Mouse (Mus musculus) limb, embryonic 14.5 days (tissue): ENCODE results near the gene Fgd6. TPM values are rescaled to one million over a fixed set of nuclear protein-coding genes. Genes with fewer than 3 reads are reported as not detected.

Source experiments
- ATAC-seq: fragments of 200-750 bp; cut with Nextera tagmentation; 2 replicates; pipeline ENCODE4 v1.8.0; 2017; ENCODE audit warnings: low read depth, moderate number of reproducible peaks, moderate TSS enrichment; ENCODE audit not compliant: low FRiP score
- DNase-seq: peaks from one replicate; pipeline ENCODE4 v3.0.0-alpha.2; 2015; ENCODE audit warnings: low spot score
- H3K27ac ChIP-seq: fragments of 300-500 bp; sonication (generic); replicated peaks from 2 replicates; pipeline ENCODE4 v1.5.1; 2014; ENCODE audit warnings: low read depth, mild to moderate bottlenecking, low read length, moderate library complexity, mixed read lengths
- H3K27me3 ChIP-seq: fragments of 300-500 bp; sonication (generic); 2 replicates; pipeline ENCODE4 v1.6.1; 2014; ENCODE audit warnings: low read length, mixed read lengths; ENCODE audit not compliant: control insufficient read depth, insufficient read depth
- H3K36me3 ChIP-seq: fragments of 300-500 bp; sonication (generic); 2 replicates; pipeline ENCODE4 v1.6.1; 2014; ENCODE audit warnings: mild to moderate bottlenecking, low read length, moderate library complexity, mixed read lengths; ENCODE audit not compliant: control insufficient read depth, insufficient read depth
- H3K4me1 ChIP-seq: fragments of 300-500 bp; sonication (generic); 2 replicates; pipeline ENCODE4 v1.6.1; 2014; ENCODE audit warnings: antibody characterized with exemption, low read length, mixed read lengths; ENCODE audit not compliant: control insufficient read depth, insufficient read depth
- H3K4me2 ChIP-seq: fragments of 300-500 bp; sonication (generic); replicated peaks from 2 replicates; pipeline ENCODE4 v1.6.1; 2014; ENCODE audit warnings: low read depth, mild to moderate bottlenecking, low read length, moderate library complexity; ENCODE audit not compliant: severe bottlenecking
- H3K4me3 ChIP-seq: fragments of 300-500 bp; sonication (generic); replicated peaks from 2 replicates; pipeline ENCODE4 v1.5.1; 2014; ENCODE audit warnings: low read length
- H3K9ac ChIP-seq: fragments of 300-500 bp; sonication (generic); 2 replicates; pipeline ENCODE4 v1.6.1; 2014; ENCODE audit warnings: mild to moderate bottlenecking, low read depth, low read length, moderate library complexity; ENCODE audit not compliant: severe bottlenecking
- H3K9me3 ChIP-seq: fragments of 300-500 bp; sonication (generic); 2 replicates; pipeline ENCODE4 v1.6.1; 2016; ENCODE audit warnings: low read length; ENCODE audit not compliant: control insufficient read depth
- POLR2A ChIP-seq: fragments of 200-500 bp; IDR thresholded peaks from 2 replicates; pipeline ENCODE4 v1.8.0; 2012; ENCODE audit warnings: inconsistent platforms, mild to moderate bottlenecking, moderate library complexity, borderline replicate concordance; ENCODE audit not compliant: insufficient read depth, insufficient read length; ENCODE audit errors: extremely low read depth
- WGBS: fragments of 180-500 bp; shearing (Covaris S2); extraction: QIAGEN DNeasy Blood & Tissue Kit; methylation state at CpG from one replicate; pipeline ENCODE4 v1.1.7; 2014; 5-methylcytosine and 5-hydroxymethylcytosine counted together
- polyA plus RNA-seq, 2 experiments: library from polyadenylated mRNA; depleted of rRNA in 1 of 2; stranded (reverse) in 1 of 2; unstranded in 1 of 2; fragments of >200 nt; fragmentation: Nextera tagmentation in 1 of 2; extraction: Ambion mirVana in 1 of 2; gene quantifications; 2 replicates each; pipeline versions ENCODE4 v1.2.1 to v1.2.3; 2012 to 2014

Gene Fgd6
- polyA plus RNA-seq, 2 experiments, result 3.2 to 5.5 TPM

DNA sequence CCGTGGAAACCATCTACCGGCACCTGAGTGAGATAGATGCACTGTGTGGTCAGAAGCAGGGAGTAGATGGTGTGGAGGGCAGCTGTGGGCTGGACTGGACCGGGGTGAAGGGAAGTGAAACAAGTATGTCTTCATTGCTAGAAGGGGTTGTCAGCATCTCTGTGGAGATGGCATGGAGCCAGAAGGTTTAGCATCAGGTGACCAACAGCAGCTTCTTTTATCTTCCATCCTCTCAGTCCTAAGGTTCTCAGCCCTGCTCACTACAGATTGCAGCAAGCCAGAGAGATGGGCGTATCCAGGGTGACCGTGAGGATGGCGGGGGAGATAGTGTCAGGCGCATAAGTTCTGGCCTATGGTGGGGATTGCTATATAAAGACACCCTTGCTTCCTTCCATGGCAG, 86.8 kb downstream of the Fgd6 start:
- ATAC-seq (no peak), DNase-seq (no peak)
- Histone ChIP-seq H3K4me2 (no peak overlapping the region), H3K27ac (no peak overlapping the region), H3K27me3 (no peaks in the 10 kb centered on the region), H3K4me1 (no peaks in the 10 kb centered on the region), H3K4me3 (no peak overlapping the region), H3K9me3 (no peaks in the 10 kb centered on the region), H3K36me3 (peaks cover 22% of the 10 kb centered on the region), H3K9ac (no peak overlapping the region)
- no peak for TF ChIP-seq POLR2A
- WGBS, result 90% methylated on average over 7 of the region's 7 CpGs

DNA sequence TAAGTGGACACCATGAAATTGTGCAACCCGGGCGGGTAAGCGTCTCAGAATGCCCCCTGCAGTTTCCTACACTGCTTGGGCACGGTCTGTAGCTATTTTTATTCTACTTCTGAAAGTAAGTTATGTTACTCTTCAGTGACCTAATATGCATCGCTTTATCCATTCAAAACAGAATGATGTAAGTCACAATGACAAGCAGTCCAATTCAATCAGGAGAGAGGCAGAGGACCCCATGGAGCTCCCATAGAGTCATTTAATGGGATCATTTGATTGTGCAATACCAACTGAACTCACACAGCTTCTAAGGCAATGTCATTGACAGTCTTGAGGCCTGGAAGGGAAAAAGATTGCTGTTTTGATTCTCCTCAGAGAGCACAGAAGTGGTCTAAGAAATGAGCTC, 87.8 kb downstream of the Fgd6 start:
- TF ChIP-seq POLR2A, result no peak
- Histone ChIP-seq H3K36me3 (peaks cover 22% of the 10 kb centered on the region), H3K9me3 (no peaks in the 10 kb centered on the region), H3K27me3 (no peaks in the 10 kb centered on the region), H3K4me3 (no peak overlapping the region), H3K27ac (no peak overlapping the region), H3K9ac (no peak overlapping the region), H3K4me1 (no peaks in the 10 kb centered on the region), H3K4me2 (no peak overlapping the region)
- WGBS, result 94% methylated on average over 5 of the region's 5 CpGs
- no peak for DNase-seq
- no peak for ATAC-seq

DNA sequence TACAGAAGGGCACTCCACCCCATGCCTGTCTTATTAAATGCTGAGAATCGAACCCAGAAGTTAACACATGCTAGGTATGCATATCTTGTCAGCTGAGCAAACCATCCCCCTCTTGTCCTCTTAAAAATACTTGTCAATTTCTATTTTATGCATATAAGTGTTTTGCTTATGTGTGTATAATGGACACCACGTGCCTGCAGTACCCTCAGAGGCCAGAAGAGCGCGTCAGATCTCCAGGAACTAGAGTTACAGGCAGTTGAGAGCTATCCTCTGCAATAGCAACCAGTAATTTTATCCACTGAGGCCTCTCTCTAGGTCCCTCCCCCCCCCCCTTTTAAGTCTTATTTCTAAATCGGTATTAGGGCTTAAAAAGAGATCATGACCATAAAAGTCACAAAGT, 88.6 kb downstream of the Fgd6 start:
- WGBS, result 77% methylated on average over 5 of the region's 5 CpGs
- no peak for TF ChIP-seq POLR2A

DNA sequence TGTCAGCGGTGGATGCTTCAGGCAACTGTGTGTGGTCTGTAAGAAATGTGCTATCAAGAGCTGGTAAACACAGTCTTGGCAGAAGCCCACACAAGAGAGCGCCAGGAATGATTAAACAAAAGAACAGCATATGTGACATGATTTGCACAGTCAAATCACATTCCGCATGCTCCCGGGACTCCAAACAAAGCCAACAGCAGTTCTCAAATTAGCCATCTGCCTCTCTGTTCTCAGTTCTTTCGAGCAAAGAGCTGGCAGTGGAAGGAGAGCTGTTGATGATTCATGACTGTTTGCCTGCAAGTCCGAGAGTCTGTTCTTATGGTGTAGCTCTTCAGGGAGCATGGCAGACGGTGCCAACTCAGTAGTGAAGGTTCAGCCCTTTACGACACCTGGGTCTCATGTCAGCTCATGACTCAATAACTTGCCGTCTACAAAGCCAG, 93.9 kb downstream of the Fgd6 start:
- peaks cover 11% of the 10 kb centered on the region; the same call in 1 of the 2 replicates for H3K36me3 ChIP-seq
- H3K4me1 ChIP-seq, result no peaks in the 10 kb centered on the region
- H3K27me3 ChIP-seq, result no peaks in the 10 kb centered on the region
- H3K27ac ChIP-seq, result no peak overlapping the region
- H3K4me2 ChIP-seq, result no peak overlapping the region
- no peak overlapping the region for H3K9ac ChIP-seq
- 75% methylated on average over 9 of the region's 9 CpGs for WGBS
- no peak overlapping the region for H3K4me3 ChIP-seq
- no peak for ATAC-seq
- no peaks in the 10 kb centered on the region for H3K9me3 ChIP-seq
- no peak for DNase-seq
- no peak for TF ChIP-seq POLR2A

More for the DNA sequence above, 88.6 kb downstream of the Fgd6 start:
- Histone ChIP-seq H3K4me3 (no peak overlapping the region), H3K27me3 (no peaks in the 10 kb centered on the region), H3K4me1 (no peaks in the 10 kb centered on the region), H3K27ac (no peak overlapping the region), H3K4me2 (no peak overlapping the region), H3K36me3 (peaks cover 22% of the 10 kb centered on the region), H3K9me3 (no peaks in the 10 kb centered on the region), H3K9ac (no peak overlapping the region)
- no peak for DNase-seq
- no peak for ATAC-seq

DNA sequence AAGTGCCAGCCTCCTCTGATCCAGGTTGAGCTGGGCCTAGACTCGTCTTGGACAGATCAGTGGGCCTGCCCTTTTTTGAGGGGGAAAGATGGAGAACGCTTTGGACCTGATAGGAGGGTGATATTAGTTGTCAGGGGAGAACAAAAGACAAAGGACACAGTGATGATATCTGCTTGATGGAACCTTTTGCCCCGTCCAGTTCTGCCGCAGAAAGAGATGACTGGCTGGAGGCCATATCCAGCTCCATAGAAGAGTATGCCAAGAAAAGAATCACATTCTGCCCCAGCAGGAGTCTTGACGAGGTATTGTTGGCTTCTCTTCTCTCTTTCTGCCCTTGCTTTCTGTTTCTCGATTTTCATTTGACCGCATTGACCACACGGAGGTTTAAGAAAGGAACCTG, 97.3 kb downstream of the Fgd6 start:
- H3K4me3 ChIP-seq, result no peak overlapping the region
- H3K9me3 ChIP-seq, result no peaks in the 10 kb centered on the region
- no peak for ATAC-seq
- no peak overlapping the region for H3K27ac ChIP-seq
- WGBS, result 90% methylated on average over 8 of the region's 8 CpGs
- no peak overlapping the region for H3K9ac ChIP-seq
- DNase-seq, result no peak
- H3K36me3 ChIP-seq, result peaks cover 2% of the 10 kb centered on the region
- no peaks in the 10 kb centered on the region for H3K27me3 ChIP-seq
- TF ChIP-seq POLR2A, result no peak
- H3K4me1 ChIP-seq, result no peaks in the 10 kb centered on the region
- no peak overlapping the region for H3K4me2 ChIP-seq

DNA sequence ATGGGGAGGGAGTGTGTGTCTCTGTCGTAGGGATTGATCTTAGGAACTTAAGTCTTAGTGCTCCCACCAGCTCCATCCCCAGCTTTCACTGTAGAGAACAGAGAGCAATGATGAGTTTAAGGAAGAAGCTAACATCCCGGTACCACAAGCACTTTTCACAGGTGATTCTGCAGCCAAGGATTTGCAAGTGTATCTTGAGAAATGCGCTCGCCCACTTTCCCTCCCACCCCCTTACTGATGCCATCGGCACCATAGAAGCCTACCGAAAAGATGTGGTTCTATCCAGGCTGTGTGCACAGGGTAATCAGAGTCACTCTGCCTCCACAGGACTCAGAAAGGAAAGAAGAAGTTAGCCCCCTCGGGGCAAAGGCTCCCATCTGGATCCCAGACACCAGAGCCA, 97.9 kb downstream of the Fgd6 start:
- no peaks in the 10 kb centered on the region for H3K4me1 ChIP-seq
- no peak overlapping the region for H3K4me3 ChIP-seq
- no peaks in the 10 kb centered on the region for H3K27me3 ChIP-seq
- H3K9me3 ChIP-seq, result no peaks in the 10 kb centered on the region
- peaks cover 2% of the 10 kb centered on the region for H3K36me3 ChIP-seq
- ATAC-seq, result no peak
- 83% methylated on average over 7 of the region's 7 CpGs for WGBS
- no peak for TF ChIP-seq POLR2A
- DNase-seq, result no peak
- H3K9ac ChIP-seq, result no peak overlapping the region
- H3K27ac ChIP-seq, result no peak overlapping the region
- H3K4me2 ChIP-seq, result no peak overlapping the region
